Mouse (Mus musculus): ENCODE results near the gene Myh11. TPM values are rescaled to one million over a fixed set of nuclear protein-coding genes. Genes with fewer than 3 reads are reported as not detected.
"Not testable (repeated sequence)": the region's sequence is repeated elsewhere in the genome, so short reads cannot be mapped to it uniquely, and the experiment has no call there.

Myh11 gene
- total RNA-seq, 2 experiments from 2014 or later: not detected

DNA sequence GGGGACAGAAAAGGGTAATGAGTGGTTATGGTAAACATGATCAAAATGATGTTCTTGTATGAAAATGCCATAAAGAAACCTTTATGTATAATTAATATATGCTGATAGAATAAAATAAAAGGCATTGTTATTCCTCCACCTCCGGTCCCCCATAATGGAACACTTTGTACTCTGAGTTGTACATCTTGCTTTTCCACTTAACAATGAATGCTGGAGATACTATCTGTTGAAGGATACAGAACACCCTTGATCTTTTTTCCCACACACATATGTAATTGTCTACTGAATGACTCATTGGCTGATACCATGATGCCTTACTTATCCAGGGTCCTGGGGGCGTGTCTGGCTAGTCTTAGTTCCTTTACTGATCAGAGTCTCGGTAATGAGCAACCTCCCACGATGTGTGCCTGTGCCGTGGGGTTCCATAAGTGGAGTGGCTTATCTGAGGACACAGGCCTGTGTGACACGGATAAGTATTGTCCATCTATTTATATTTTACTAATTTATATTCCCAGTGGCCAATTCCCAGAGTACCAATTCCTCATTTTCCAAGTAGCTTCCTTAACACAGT lies 110.9 kb downstream of the Myh11 start:
- ATAC-seq (replicated peaks; ENCODE audit: poor library complexity, severe bottlenecking): no peak

GRCm38 (mm10) chr16:14178041-14178440 lies 113.1 kb downstream of the Myh11 start:
- ATAC-seq (replicated peaks; ENCODE audit: poor library complexity, severe bottlenecking): no peak

GRCm38 (mm10) chr16:14169706-14170105 lies 121.5 kb downstream of the Myh11 start:
- no peak for ATAC-seq (replicated peaks; ENCODE audit: poor library complexity, severe bottlenecking)

GRCm38 (mm10) chr16:14166490-14166889 lies 124.7 kb downstream of the Myh11 start:
- no peak for ATAC-seq (replicated peaks; ENCODE audit: poor library complexity, severe bottlenecking)

DNA sequence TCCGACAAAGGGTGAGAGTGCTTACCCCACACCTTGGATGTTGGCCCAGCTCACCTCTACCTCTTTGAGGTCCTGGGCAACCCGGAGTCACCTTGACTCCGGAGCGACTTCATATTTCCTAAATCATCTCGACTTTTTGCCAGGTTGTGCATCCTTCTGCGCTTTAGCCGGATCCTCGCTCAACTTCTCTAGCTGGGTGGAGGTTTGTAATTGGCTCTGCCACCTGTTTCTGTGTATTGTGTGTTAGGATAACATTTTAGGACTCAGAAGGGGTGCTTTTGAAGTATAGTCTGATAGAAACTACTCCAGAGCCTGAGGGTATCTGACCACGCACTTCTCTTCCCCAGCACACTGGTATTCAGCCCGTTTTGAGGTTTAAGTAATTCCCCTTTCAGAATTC lies 127.4 kb downstream of the Myh11 start:
- no peak for ATAC-seq (replicated peaks; ENCODE audit: poor library complexity, severe bottlenecking)

DNA sequence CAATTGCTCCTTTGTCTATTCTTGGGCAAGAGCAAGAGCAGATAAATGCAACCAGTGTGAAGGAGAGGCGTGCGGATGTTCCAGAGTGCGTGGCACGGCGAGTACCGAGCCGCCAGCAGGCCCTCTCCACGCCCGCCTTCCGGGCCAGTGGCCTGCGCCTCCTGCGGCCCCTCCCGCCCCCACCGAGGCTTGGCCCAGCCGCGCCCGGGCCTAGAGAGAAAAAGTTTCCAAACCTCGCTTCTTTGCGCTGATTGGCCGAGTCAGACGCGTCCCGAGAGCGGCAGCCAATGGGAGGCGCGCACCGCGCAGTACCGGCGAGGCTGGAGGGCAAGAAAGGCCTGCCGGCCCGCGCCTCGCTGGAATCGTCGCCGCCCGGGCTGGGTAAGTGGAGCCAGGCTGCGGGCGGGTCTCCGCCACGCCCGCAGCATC lies 128.2 kb downstream of the Myh11 start, which contains the start of the genes Nde1 and Marf1:
Gene Nde1 (plus strand): TSS at position 288 of the 429 bp plus-strand sequence.
Gene Marf1 (minus strand): TSS at position 364 of the 429 bp plus-strand sequence.
- ATAC-seq (replicated peaks; ENCODE audit: poor library complexity, severe bottlenecking): peak; percentile 70

DNA sequence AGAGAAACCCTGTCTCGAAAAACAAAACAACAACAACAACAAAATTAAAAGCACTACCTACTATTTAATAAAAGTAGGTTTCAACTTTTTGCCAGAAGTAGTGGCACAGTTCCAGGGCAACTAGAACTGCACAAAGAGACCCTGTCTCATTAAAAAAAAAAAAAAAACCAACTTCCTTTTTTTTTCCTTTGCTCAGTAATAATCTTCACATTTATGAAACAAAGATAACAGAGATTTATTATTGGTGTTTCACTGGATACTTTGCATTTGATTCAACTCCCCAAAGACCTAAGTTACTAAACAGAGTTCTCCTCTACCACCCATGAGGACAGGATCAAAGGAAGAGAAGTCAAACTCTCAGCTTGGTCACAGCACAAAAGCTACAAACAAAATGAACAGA lies 130.2 kb downstream of the Myh11 start:
- ATAC-seq (replicated peaks; ENCODE audit: poor library complexity, severe bottlenecking): no peak

- peak; percentile 18; the same call in 1 of the 2 replicates for ATAC-seq (replicated peaks; ENCODE audit: poor library complexity, severe bottlenecking)
Observed at GRCm38 (mm10) chr16:14159746-14160131, 131.4 kb downstream of the Myh11 start.

- peak; percentile 80 for ATAC-seq (replicated peaks; ENCODE audit: poor library complexity, severe bottlenecking)
Observed at GRCm38 (mm10) chr16:14158936-14159745, 132.0 kb downstream of the Myh11 start.

- no peak for ATAC-seq (replicated peaks; ENCODE audit: poor library complexity, severe bottlenecking)
Observed at GRCm38 (mm10) chr16:14158536-14158935, 132.6 kb downstream of the Myh11 start.

- no peak for ATAC-seq (replicated peaks; ENCODE audit: poor library complexity, severe bottlenecking)
Observed at GRCm38 (mm10) chr16:14156312-14156711, 134.9 kb downstream of the Myh11 start.

DNA sequence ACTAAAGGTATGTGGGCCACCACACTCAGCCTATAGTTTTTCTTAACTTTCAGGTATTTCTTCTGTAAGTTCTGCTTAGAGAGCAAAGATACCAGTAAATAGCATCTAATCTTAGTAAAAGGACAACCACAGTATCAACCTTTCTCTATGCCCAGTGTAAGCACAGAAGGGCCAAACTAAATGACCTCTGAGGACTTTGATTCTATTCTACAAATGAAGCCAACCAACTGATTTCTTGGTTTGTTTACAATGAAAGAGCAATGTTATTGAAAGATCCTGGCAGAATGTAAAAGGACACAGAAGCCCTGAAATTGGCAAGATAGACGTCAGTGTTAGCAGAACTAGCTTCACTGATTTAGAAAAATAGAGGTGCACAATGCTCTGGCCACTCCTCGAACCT lies 135.5 kb downstream of the Myh11 start:
- not testable (repeated sequence) for ATAC-seq (replicated peaks; ENCODE audit: poor library complexity, severe bottlenecking)

- ATAC-seq (replicated peaks; ENCODE audit: poor library complexity, severe bottlenecking): no peak
Observed at GRCm38 (mm10) chr16:14151718-14152117, 139.5 kb downstream of the Myh11 start.

DNA sequence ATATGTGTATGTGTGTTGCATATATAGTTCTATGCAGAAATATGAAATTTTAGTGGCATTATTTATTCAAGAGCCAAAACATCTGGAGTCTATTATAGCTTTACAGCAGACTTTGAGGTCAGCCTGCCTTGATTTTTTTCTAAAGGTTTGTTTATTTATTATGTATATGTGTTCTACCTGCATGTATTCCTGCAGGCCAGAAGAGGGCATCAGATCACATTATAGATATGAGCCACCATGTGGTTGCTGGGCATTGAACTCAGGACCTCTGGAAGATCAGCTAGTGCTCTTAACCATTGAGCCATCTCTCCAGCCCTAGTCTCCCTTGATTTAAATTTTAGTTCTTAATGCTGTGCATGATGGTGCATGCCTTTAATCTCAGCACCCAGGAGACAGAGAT lies 143.5 kb downstream of the Myh11 start:
- ATAC-seq (replicated peaks; ENCODE audit: poor library complexity, severe bottlenecking): no peak

Other genes starting within 250 kb of the Myh11 start
- 38.7 and 56.9 TPM in 2 replicates for gene Nde1, start 128.1 kb downstream of the Myh11 start, total RNA-seq (2014; fragmentation: Nextera tagmentation)
- 60.4 and 67.8 TPM in 2 replicates for gene Nde1, start 128.1 kb downstream of the Myh11 start, total RNA-seq (2017)
- 40.0 and 48.2 TPM in 2 replicates for gene Marf1, start 128.0 kb downstream of the Myh11 start, total RNA-seq (2014; fragmentation: Nextera tagmentation)
- 21.6 and 23.6 TPM in 2 replicates for gene Marf1, start 128.0 kb downstream of the Myh11 start, total RNA-seq (2017)
- gene Fopnl, start 26.0 kb upstream of the Myh11 start, total RNA-seq (2014; fragmentation: Nextera tagmentation): 37.5 and 42.9 TPM in 2 replicates
- 31.1 and 53.1 TPM in 2 replicates for gene Fopnl, start 26.0 kb upstream of the Myh11 start, total RNA-seq (2017)
- gene Abcc1, start 70.2 kb upstream of the Myh11 start, total RNA-seq (2014; fragmentation: Nextera tagmentation): 51.0 and 80.1 TPM in 2 replicates
- 28.9 and 34.4 TPM in 2 replicates for gene Abcc1, start 70.2 kb upstream of the Myh11 start, total RNA-seq (2017)